ENCODE assay signal across 21 mouse cellular contexts in genomic region chr11:47695611-47696010, GRCm38 (mm10).
DNase-seq lines count a peak whose midpoint lies in the region; ATAC-seq lines count a peak whose summit lies in the region.
"Had no signal": no experiment of that assay in that cellular context is flagged by ENCODE, and none has a peak within 500 bp of the region (broad histone marks: within the 10 kb centered on the region; RNA-seq: fewer than 3 reads in every experiment).

No protein-coding gene starts in this region.

- no peaks in the 10 kb centered on the region for H3K9me3 ChIP-seq in hindbrain, embryonic 12.5 days (replicated peaks)
- H3K9me3 ChIP-seq in hindbrain, embryonic 11.5 days (ENCODE audit: control insufficient read depth, low read length), result no peaks in the 10 kb centered on the region
- no peaks in the 10 kb centered on the region for H3K9me3 ChIP-seq in midbrain, embryonic 11.5 days (ENCODE audit: control insufficient read depth, low read length)
- no peaks in the 10 kb centered on the region for H3K9me3 ChIP-seq in midbrain, embryonic 10.5 days (replicated peaks)
- H3K9me3 ChIP-seq: embryonic facial prominence, embryonic 13.5 days; G1E; heart, embryonic 12.5 days had no signal

- H3K27me3 ChIP-seq in hindbrain, embryonic 12.5 days, result no peaks in the 10 kb centered on the region
- H3K27me3 ChIP-seq in hindbrain, embryonic 11.5 days (ENCODE audit: control insufficient read depth, insufficient read depth, low read length), result no peaks in the 10 kb centered on the region
- H3K27me3 ChIP-seq in midbrain, embryonic 11.5 days (ENCODE audit: control insufficient read depth, insufficient read depth, low read length), result no peaks in the 10 kb centered on the region
- no peaks in the 10 kb centered on the region for H3K27me3 ChIP-seq in midbrain, embryonic 10.5 days (ENCODE audit: low read depth, poor library complexity, severe bottlenecking)
- H3K27me3 ChIP-seq: embryonic facial prominence, embryonic 13.5 days; heart, embryonic 12.5 days had no signal

- H3K27ac ChIP-seq in hindbrain, embryonic 12.5 days, result no peak overlapping the region
- no peak overlapping the region for H3K27ac ChIP-seq in hindbrain, embryonic 11.5 days (ENCODE audit: low read depth, low read length)
- no peak overlapping the region for H3K27ac ChIP-seq in midbrain, embryonic 11.5 days (ENCODE audit: low read depth, low read length)
- H3K27ac ChIP-seq in midbrain, embryonic 10.5 days (replicated peaks), result no peak overlapping the region
- H3K27ac ChIP-seq: embryonic facial prominence, embryonic 13.5 days; gastrocnemius, adult 2 months had no signal

- WGBS in hindbrain, embryonic 12.5 days, result 8% methylated on average over 1 of the region's 1 CpGs
- 20% methylated on average over 1 of the region's 1 CpGs for WGBS in hindbrain, embryonic 11.5 days
- WGBS in midbrain, embryonic 11.5 days, result 23% methylated on average over 1 of the region's 1 CpGs
- WGBS in midbrain, embryonic 10.5 days, result 46% methylated on average over 1 of the region's 1 CpGs

- no peak overlapping the region for H3K4me3 ChIP-seq in hindbrain, embryonic 12.5 days
- H3K4me3 ChIP-seq in hindbrain, embryonic 11.5 days (ENCODE audit: low read depth, low read length), result no peak overlapping the region
- no peak overlapping the region for H3K4me3 ChIP-seq in midbrain, embryonic 11.5 days (ENCODE audit: low read depth, low read length)
- no peak overlapping the region for H3K4me3 ChIP-seq in midbrain, embryonic 10.5 days
- H3K4me3 ChIP-seq: embryonic facial prominence, embryonic 13.5 days; gastrocnemius, adult 2 months; heart, embryonic 12.5 days had no signal

- no peaks in the 10 kb centered on the region for H3K36me3 ChIP-seq in hindbrain, embryonic 12.5 days
- no peaks in the 10 kb centered on the region for H3K36me3 ChIP-seq in hindbrain, embryonic 11.5 days (ENCODE audit: control insufficient read depth, insufficient read depth, low read length)
- H3K36me3 ChIP-seq in midbrain, embryonic 11.5 days (ENCODE audit: control insufficient read depth, insufficient read depth, low read length), result no peaks in the 10 kb centered on the region
- H3K36me3 ChIP-seq in midbrain, embryonic 10.5 days, result no peaks in the 10 kb centered on the region
- H3K36me3 ChIP-seq: embryonic facial prominence, embryonic 13.5 days; G1E; heart, embryonic 12.5 days had no signal

- H3K4me2 ChIP-seq in hindbrain, embryonic 12.5 days (replicated peaks), result no peak overlapping the region
- no peak overlapping the region for H3K4me2 ChIP-seq in hindbrain, embryonic 11.5 days (replicated peaks; ENCODE audit: low read depth, low read length)
- H3K4me2 ChIP-seq in midbrain, embryonic 11.5 days, result no peak overlapping the region
- H3K4me2 ChIP-seq: embryonic facial prominence, embryonic 13.5 days; heart, embryonic 12.5 days had no signal

- H3K4me1 ChIP-seq in hindbrain, embryonic 12.5 days, result peaks cover 2% of the 10 kb centered on the region; the same call in 1 of the 2 replicates
- no peaks in the 10 kb centered on the region for H3K4me1 ChIP-seq in hindbrain, embryonic 11.5 days (replicated peaks; ENCODE audit: control insufficient read depth, insufficient read depth, low read length)
- H3K4me1 ChIP-seq in midbrain, embryonic 11.5 days (ENCODE audit: control insufficient read depth, insufficient read depth, low read length), result no peaks in the 10 kb centered on the region
- peaks cover 8% of the 10 kb centered on the region; the same call in 1 of the 2 replicates for H3K4me1 ChIP-seq in midbrain, embryonic 10.5 days
- H3K4me1 ChIP-seq: embryonic facial prominence, embryonic 13.5 days; heart, embryonic 12.5 days had no signal

- peak; percentile 1 for DNase-seq in embryo, embryonic 10.5 days (ENCODE audit: low spot score)
- DNase-seq in embryo, embryonic 11 days, result no peak
- no peak for DNase-seq in hindbrain, embryonic 11.5 days (ENCODE audit: low spot score)
- DNase-seq in midbrain, embryonic 11.5 days (ENCODE audit: low spot score, missing footprints), result no peak
- DNase-seq in midbrain, embryonic 10.5 days (ENCODE audit: low spot score), result no peak
- peak; percentile 29 to 35 for DNase-seq in right cerebral cortex, postnatal 10 days (ENCODE audit: low spot score in 2 of 2)
- DNase-seq in right cerebral cortex, postnatal 25 days, result no peak
- DNase-seq: adrenal gland, adult 8-10 months; adrenal gland, postnatal 36 days; B cell, adult 2 months; cerebellum, adult 11 months; cerebellum, adult 8-10 months; cerebellum, postnatal 14 days; gastrocnemius, adult 2 months; gastrocnemius, postnatal 25 days had no signal

- no peak overlapping the region for H3K9ac ChIP-seq in hindbrain, embryonic 12.5 days
- no peak overlapping the region for H3K9ac ChIP-seq in hindbrain, embryonic 11.5 days (ENCODE audit: low read depth, low read length)
- H3K9ac ChIP-seq in midbrain, embryonic 11.5 days (ENCODE audit: low read length), result no peak overlapping the region
- H3K9ac ChIP-seq: embryonic facial prominence, embryonic 13.5 days; heart, embryonic 12.5 days had no signal

- 0 out of 2 replicates have a peak, but pooled peaks have one; percentile 26 for ATAC-seq in hindbrain, embryonic 12.5 days (ENCODE audit: low FRiP score)
- no peak; the same call in 1 of the 2 replicates for ATAC-seq in hindbrain, embryonic 11.5 days (ENCODE audit: low FRiP score)
- ATAC-seq in midbrain, embryonic 11.5 days (ENCODE audit: low FRiP score), result peak; percentile 38; the same call in 1 of the 2 replicates
- ATAC-seq: CD4-positive, CD25-positive, alpha-beta regulatory T cell, adult 4 months; intestine, embryonic 16.5 days had no signal

Comparison
In these comparisons a context has a peak if more than half of its experiments do, and no peak if none do; other contexts are left out.
1. DNase-seq: peak in embryo, embryonic 10.5 days (single experiment) and right cerebral cortex, postnatal 10 days (2 of 2); none in embryo, embryonic 11 days (single experiment), hindbrain, embryonic 11.5 days (single experiment), midbrain, embryonic 11.5 days (single experiment), midbrain, embryonic 10.5 days (single experiment) and right cerebral cortex, postnatal 25 days (single experiment).